In the genomic region with DNA sequence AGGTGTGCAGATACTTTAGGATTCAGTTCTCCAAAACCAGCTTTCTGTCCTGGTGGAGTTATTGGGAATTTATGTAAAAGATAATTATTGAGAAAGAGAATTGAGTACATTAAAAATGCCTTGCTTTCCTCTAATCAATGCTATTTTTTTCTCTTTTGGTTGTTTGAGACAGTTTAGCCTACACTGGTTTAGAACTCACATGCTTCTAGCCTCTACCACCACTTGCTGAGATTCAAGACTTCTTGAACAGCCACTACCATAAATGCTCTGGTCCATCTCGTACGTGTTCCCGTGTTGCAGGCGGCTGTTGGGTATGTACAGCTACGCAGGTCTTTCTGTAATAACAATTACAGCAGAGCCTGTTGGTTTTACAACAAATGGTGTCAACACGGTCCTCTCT, we compare ENCODE assay signal across 8 mouse cellular contexts. TPM values are rescaled to one million over a fixed set of nuclear protein-coding genes. Genes with fewer than 3 reads are reported as not detected.
A peak's percentile ranks its signal among the peaks of the same experiment; 100 is the strongest.
DNase-seq lines count a peak whose midpoint lies in the region; ATAC-seq and TF ChIP-seq lines count a peak whose summit lies in the region.

No protein-coding gene starts in this region.

- 0 out of 2 replicates have a peak, but pooled peaks have one; percentile 7 for TF ChIP-seq CTCF in midbrain, postnatal 0 days (IDR thresholded peaks at IDR 0.05)

- no peak overlapping the region for H3K27ac ChIP-seq in kidney, embryonic 16.5 days (ENCODE audit: low read length)
- H3K27ac ChIP-seq in embryonic facial prominence, embryonic 11.5 days (replicated peaks; ENCODE audit: low read depth, low read length): no peak overlapping the region
- peak overlapping the region; percentile 95 for H3K27ac ChIP-seq in hindbrain, embryonic 16.5 days (ENCODE audit: low read depth, low read length)
- peak overlapping the region; percentile 96 for H3K27ac ChIP-seq in midbrain, postnatal 0 days (ENCODE audit: low read depth, low read length)

- peaks cover 34% of the 10 kb centered on the region for H3K4me1 ChIP-seq in kidney, embryonic 16.5 days (ENCODE audit: insufficient read depth, low read length)
- H3K4me1 ChIP-seq in embryonic facial prominence, embryonic 11.5 days (ENCODE audit: control insufficient read depth, insufficient read depth, low read length): no peaks in the 10 kb centered on the region
- H3K4me1 ChIP-seq in hindbrain, embryonic 16.5 days (ENCODE audit: control insufficient read depth, insufficient read depth, low read depth, low read length): peaks cover 16% of the 10 kb centered on the region
- H3K4me1 ChIP-seq in midbrain, postnatal 0 days (ENCODE audit: insufficient read depth, low read length): peaks cover 21% of the 10 kb centered on the region

- H3K36me3 ChIP-seq in kidney, embryonic 16.5 days (ENCODE audit: insufficient read depth, low read length): no peaks in the 10 kb centered on the region
- H3K36me3 ChIP-seq in embryonic facial prominence, embryonic 11.5 days (replicated peaks; ENCODE audit: control insufficient read depth, insufficient read depth, low read depth, low read length): no peaks in the 10 kb centered on the region
- no peaks in the 10 kb centered on the region for H3K36me3 ChIP-seq in hindbrain, embryonic 16.5 days (ENCODE audit: control insufficient read depth, insufficient read depth, low read length)
- no peaks in the 10 kb centered on the region for H3K36me3 ChIP-seq in midbrain, postnatal 0 days (ENCODE audit: insufficient read depth, low read length)

- peak overlapping the region; percentile 93 for H3K4me3 ChIP-seq in kidney, embryonic 16.5 days (ENCODE audit: low read length)
- H3K4me3 ChIP-seq in embryonic facial prominence, embryonic 11.5 days (ENCODE audit: low read depth, low read length): peak overlapping the region; percentile 90
- H3K4me3 ChIP-seq in hindbrain, embryonic 16.5 days (ENCODE audit: low read length): peak overlapping the region; percentile 86
- H3K4me3 ChIP-seq in midbrain, postnatal 0 days (ENCODE audit: low read depth, low read length): peak overlapping the region; percentile 96

- WGBS in kidney, embryonic 16.5 days: 47% methylated on average over 6 of the region's 6 CpGs
- WGBS in embryonic facial prominence, embryonic 11.5 days: 70% methylated on average over 6 of the region's 6 CpGs
- 57% methylated on average over 6 of the region's 6 CpGs for WGBS in hindbrain, embryonic 16.5 days
- 51% methylated on average over 6 of the region's 6 CpGs for WGBS in midbrain, postnatal 0 days

- no peaks in the 10 kb centered on the region for H3K9me3 ChIP-seq in kidney, embryonic 16.5 days (ENCODE audit: low read length)
- H3K9me3 ChIP-seq in embryonic facial prominence, embryonic 11.5 days (replicated peaks; ENCODE audit: control insufficient read depth, low read length): no peaks in the 10 kb centered on the region
- no peaks in the 10 kb centered on the region for H3K9me3 ChIP-seq in hindbrain, embryonic 16.5 days (ENCODE audit: control insufficient read depth, low read length)
- no peaks in the 10 kb centered on the region for H3K9me3 ChIP-seq in midbrain, postnatal 0 days (ENCODE audit: low read length)

- no peaks in the 10 kb centered on the region for H3K27me3 ChIP-seq in kidney, embryonic 16.5 days (ENCODE audit: insufficient read depth, low read length)
- H3K27me3 ChIP-seq in embryonic facial prominence, embryonic 11.5 days (ENCODE audit: control insufficient read depth, insufficient read depth, low read length): no peaks in the 10 kb centered on the region
- H3K27me3 ChIP-seq in hindbrain, embryonic 16.5 days (replicated peaks; ENCODE audit: control insufficient read depth, insufficient read depth, low read length): no peaks in the 10 kb centered on the region
- H3K27me3 ChIP-seq in midbrain, postnatal 0 days (ENCODE audit: insufficient read depth, low read length): no peaks in the 10 kb centered on the region

- H3K4me2 ChIP-seq in kidney, embryonic 16.5 days (replicated peaks; ENCODE audit: low read depth, low read length): peak overlapping the region; percentile 85
- peak overlapping the region; percentile 84 for H3K4me2 ChIP-seq in embryonic facial prominence, embryonic 11.5 days (ENCODE audit: low read depth, low read length)
- peak overlapping the region; percentile 55 for H3K4me2 ChIP-seq in hindbrain, embryonic 16.5 days (ENCODE audit: low read length)
- H3K4me2 ChIP-seq in midbrain, postnatal 0 days (ENCODE audit: low read depth, low read length, poor library complexity, severe bottlenecking): peak overlapping the region; percentile 96

- 0 out of 2 replicates have a peak, but pooled peaks have one; percentile 24 for ATAC-seq in kidney, embryonic 16.5 days (ENCODE audit: low FRiP score, low TSS enrichment)
- peak; percentile 50 for ATAC-seq in embryonic facial prominence, embryonic 11.5 days (replicated peaks; ENCODE audit: insufficient number of reproducible peaks, low FRiP score, low TSS enrichment, low read depth)
- peak; percentile 7 for ATAC-seq in hindbrain, embryonic 16.5 days
- 0 out of 2 replicates have a peak, but pooled peaks have one; percentile 1 for ATAC-seq in midbrain, postnatal 0 days (ENCODE audit: low FRiP score)

- intact Hi-C loops in gastrocnemius, postnatal 14 days (cut with DNase I; ENCODE audit: low total_unique reads): no loop called here

- peak overlapping the region; percentile 12; the same call in 1 of the 2 replicates for H3K9ac ChIP-seq in kidney, embryonic 16.5 days (replicated peaks; ENCODE audit: low read length)
- no peak overlapping the region for H3K9ac ChIP-seq in embryonic facial prominence, embryonic 11.5 days (replicated peaks; ENCODE audit: low read length)
- peak overlapping the region; percentile 95 for H3K9ac ChIP-seq in hindbrain, embryonic 16.5 days (ENCODE audit: low read depth, low read length)
- peak overlapping the region; percentile 98; the same call in 1 of the 2 replicates for H3K9ac ChIP-seq in midbrain, postnatal 0 days (replicated peaks; ENCODE audit: low read length, poor library complexity, severe bottlenecking)

- DNase-seq in kidney, postnatal 10 days: no peak
- no peak for DNase-seq in embryonic facial prominence, embryonic 11.5 days (ENCODE audit: low spot score)
- DNase-seq in midbrain, postnatal 0 days (ENCODE audit: low spot score): no peak
- no peak for DNase-seq in left cerebral cortex, adult 11 months (ENCODE audit: low spot score)
- no peak for DNase-seq in right cerebral cortex, postnatal 36 days (ENCODE audit: low spot score in 2 of 2)
- no peak for DNase-seq in gastrocnemius, postnatal 14 days

RNA-seq across cellular contexts. Expression of a gene that starts 0.7 kb away (rescaled TPM):
- 11.3 and 13.7 TPM in 2 replicates for polyA plus RNA-seq in kidney, embryonic 16.5 days (2015; fragmentation: Nextera tagmentation; extraction: Ambion mirVana)
- polyA plus RNA-seq in embryonic facial prominence, embryonic 11.5 days (2014; fragmentation: Nextera tagmentation; extraction: Ambion mirVana): 43.9 and 53.0 TPM in 2 replicates
- polyA plus RNA-seq in hindbrain, embryonic 16.5 days (2015; fragmentation: Nextera tagmentation; extraction: Ambion mirVana): 10.3 and 14.2 TPM in 2 replicates
- 81.9 and 89.8 TPM in 2 replicates for total RNA-seq in midbrain, postnatal 0 days (2014; rRNA removed)
- polyA plus RNA-seq in midbrain, postnatal 0 days (2015; fragmentation: Nextera tagmentation; extraction: Ambion mirVana): 66.9 and 76.9 TPM in 2 replicates
- 1 to 10 TPM; 4.4 to 5.6 TPM for total RNA-seq in gastrocnemius, postnatal 14 days (2021)

Comparison
In these comparisons a context has a peak if more than half of its experiments do, and no peak if none do; other contexts are left out.
1. H3K27ac ChIP-seq: peak in hindbrain, embryonic 16.5 days (single experiment) and midbrain, postnatal 0 days (single experiment); none in kidney, embryonic 16.5 days (single experiment) and embryonic facial prominence, embryonic 11.5 days (single experiment).
2. Peak in every context shown above with its lines, with median percentiles within 50 percentile points of each other: ATAC-seq, H3K4me2 ChIP-seq and H3K4me3 ChIP-seq.